In genomic region chr10:13878696-13879095, GRCm38 (mm10) we compare ENCODE assay signal across 21 mouse cellular contexts. TPM values are rescaled to one million over a fixed set of nuclear protein-coding genes. Genes with fewer than 3 reads are reported as not detected.
DNase-seq lines count a peak whose midpoint lies in the region; TF ChIP-seq lines count a peak whose summit lies in the region.
"Had no signal": no experiment of that assay in that cellular context is flagged by ENCODE, and none has a peak within 500 bp of the region (broad histone marks: within the 10 kb centered on the region; RNA-seq: fewer than 3 reads in every experiment).

No protein-coding gene starts in this region.

- peak; percentile 35 to 73 for DNase-seq in cerebellum, adult 2 months
- no peak for DNase-seq in cerebellum, postnatal 4 days (ENCODE audit: low spot score in 2 of 2)
- peak; percentile 9 for DNase-seq in gastrocnemius, postnatal 14 days
- DNase-seq in gastrocnemius, adult 8-10 months (ENCODE audit: low spot score in 2 of 2), result no peak
- DNase-seq in 3T3-L1 (ENCODE audit: low read depth, low spot score), result peak; percentile 53
- DNase-seq in brain, adult 2 months (ENCODE audit: low read depth, low spot score), result peak; percentile 78
- no peak for DNase-seq in layer of hippocampus, adult 9-10 months (ENCODE audit: low spot score)
- DNase-seq: adrenal gland, postnatal 10 days; adrenal gland, postnatal 25 days; B cell, adult 2 months; cerebellum, adult 11 months; cerebellum, adult 9-10 months; cerebellum, postnatal 10 days; embryo, embryonic 11 days had no signal

- TF ChIP-seq POLR2A in cerebellum, adult 2 months (IDR thresholded peaks at IDR 0.05; ENCODE audit: borderline replicate concordance, insufficient read depth, low read length), result no peak

- no peaks in the 10 kb centered on the region for H3K4me1 ChIP-seq in cerebellum, adult 2 months (ENCODE audit: control insufficient read depth, insufficient read depth, low read length)
- H3K4me1 ChIP-seq: embryonic facial prominence, embryonic 13.5 days; embryonic facial prominence, embryonic 15.5 days; forebrain, embryonic 10.5 days; forebrain, embryonic 12.5 days had no signal

- 53% methylated on average over 4 of the region's 4 CpGs for WGBS in cerebellum, adult 2 months

- no peak for TF ChIP-seq CTCF in cerebellum, adult 2 months (IDR thresholded peaks at IDR 0.05; ENCODE audit: borderline replicate concordance, insufficient read depth, low read depth, low read length)

- no peaks in the 10 kb centered on the region for H3K27me3 ChIP-seq in cerebellum, adult 2 months (ENCODE audit: control insufficient read depth, insufficient read depth, low read length)
- H3K27me3 ChIP-seq: CH12.LX; embryonic facial prominence, embryonic 13.5 days; embryonic facial prominence, embryonic 15.5 days; forebrain, embryonic 12.5 days had no signal

- no peak overlapping the region for H3K4me3 ChIP-seq in cerebellum, adult 2 months (replicated peaks; ENCODE audit: insufficient read depth, low read depth, low read length)
- H3K4me3 ChIP-seq: embryonic facial prominence, embryonic 13.5 days; embryonic facial prominence, embryonic 15.5 days; erythroblast, embryonic 14.5 days; forebrain, embryonic 10.5 days; forebrain, embryonic 12.5 days had no signal

- no peak overlapping the region for H3K27ac ChIP-seq in cerebellum, adult 2 months (ENCODE audit: insufficient read depth, low read length)
- H3K27ac ChIP-seq: embryonic facial prominence, embryonic 13.5 days; embryonic facial prominence, embryonic 15.5 days; forebrain, embryonic 10.5 days; forebrain, embryonic 12.5 days had no signal

- intact Hi-C loops in gastrocnemius, postnatal 14 days (cut with DNase I; ENCODE audit: low total_unique reads), result no loop called here

RNA-seq across cellular contexts. Expression of gene Aig1, which starts 9.9 kb away (rescaled TPM):
- 130 and 132 TPM in 2 replicates for polyA plus RNA-seq in cerebellum, adult 2 months (2012; rRNA removed)
- 10 to 100 TPM; 34.7 to 38.2 TPM for total RNA-seq in gastrocnemius, postnatal 14 days (2021)
- total RNA-seq in gastrocnemius, adult 8-10 months (2022), result 10 to 100 TPM; 12.8 to 13.9 (median 13.3) TPM
- polyA plus RNA-seq: G1E had no signal

Comparison
In these comparisons a context has a peak if more than half of its experiments do, and no peak if none do; other contexts are left out.
1. DNase-seq: peak in cerebellum, adult 2 months (2 of 2), gastrocnemius, postnatal 14 days (single experiment), 3T3-L1 (single experiment) and brain, adult 2 months (single experiment); none in cerebellum, postnatal 4 days (0 of 2), gastrocnemius, adult 8-10 months (0 of 2) and layer of hippocampus, adult 9-10 months (single experiment).